Mouse (Mus musculus): Measurements from ENCODE around the gene Ptgds.

Gene Ptgds

GRCm38 (mm10) chr2:25441067-25441466, 28.8 kb downstream of the Ptgds start:
- DNase-seq, result no peak

GRCm38 (mm10) chr2:25436286-25436820, 33.5 kb downstream of the Ptgds start:
- DNase-seq, result no peak

- peak; percentile 93 to 94 for DNase-seq
Observed at GRCm38 (mm10) chr2:25434292-25434691, 35.6 kb downstream of the Ptgds start.

- DNase-seq, result no peak
Observed at GRCm38 (mm10) chr2:25433101-25433500, 36.7 kb downstream of the Ptgds start.

GRCm38 (mm10) chr2:25432326-25433098, 37.3 kb downstream of the Ptgds start:
- DNase-seq, result no peak

- peak in 1 of 2 experiments; percentile 47 for DNase-seq
Observed at GRCm38 (mm10) chr2:25431308-25431855, 38.5 kb downstream of the Ptgds start.

- DNase-seq, result peak in 1 of 2 experiments; percentile 53
Observed at GRCm38 (mm10) chr2:25430395-25431233, 39.2 kb downstream of the Ptgds start.

GRCm38 (mm10) chr2:25429435-25430180, 40.2 kb downstream of the Ptgds start:
- DNase-seq, result peak; percentile 83 to 86

GRCm38 (mm10) chr2:25428442-25429236, 41.2 kb downstream of the Ptgds start, which contains the start of gene Abca2:
Gene Abca2 (plus strand): TSS chr2:25428703.
- DNase-seq, result peak; percentile 98

GRCm38 (mm10) chr2:25427256-25427655, 42.6 kb downstream of the Ptgds start:
- no peak for DNase-seq

GRCm38 (mm10) chr2:25426721-25427191, 43.1 kb downstream of the Ptgds start:
- peak; percentile 91 for DNase-seq

- DNase-seq, result peak; percentile 67 to 70
Observed at GRCm38 (mm10) chr2:25425481-25425880, 44.4 kb downstream of the Ptgds start.

GRCm38 (mm10) chr2:25423626-25424025, 46.2 kb downstream of the Ptgds start:
- peak in 1 of 2 experiments; percentile 71 for DNase-seq

- no peak for DNase-seq
Observed at GRCm38 (mm10) chr2:25422587-25423410, 47.0 kb downstream of the Ptgds start, which contains the start of gene Fut7. Gene Fut7 (plus strand): TSS chr2:25423267.

GRCm38 (mm10) chr2:25421896-25422295, 48.0 kb downstream of the Ptgds start:
- DNase-seq, result peak; percentile 83 to 87

- peak in 1 of 2 experiments; percentile 70 for DNase-seq
Observed at GRCm38 (mm10) chr2:25417426-25417825, 52.4 kb downstream of the Ptgds start.
